Mouse (Mus musculus) erythroblast, embryonic 14.5 days (primary cell): Measurements from ENCODE around the gene Nox4.

ENCODE experiments used
- GATA1 ChIP-seq: IDR thresholded peaks from 2 replicates; pipeline ENCODE4 v1.6.1; 2012; ENCODE audit warnings: low read length, inconsistent platforms, mixed read lengths
- TAL1 ChIP-seq: IDR thresholded peaks from 3 replicates; pipeline ENCODE4 v1.6.1; 2012; ENCODE audit warnings: low read length, inconsistent platforms, mixed read lengths

DNA sequence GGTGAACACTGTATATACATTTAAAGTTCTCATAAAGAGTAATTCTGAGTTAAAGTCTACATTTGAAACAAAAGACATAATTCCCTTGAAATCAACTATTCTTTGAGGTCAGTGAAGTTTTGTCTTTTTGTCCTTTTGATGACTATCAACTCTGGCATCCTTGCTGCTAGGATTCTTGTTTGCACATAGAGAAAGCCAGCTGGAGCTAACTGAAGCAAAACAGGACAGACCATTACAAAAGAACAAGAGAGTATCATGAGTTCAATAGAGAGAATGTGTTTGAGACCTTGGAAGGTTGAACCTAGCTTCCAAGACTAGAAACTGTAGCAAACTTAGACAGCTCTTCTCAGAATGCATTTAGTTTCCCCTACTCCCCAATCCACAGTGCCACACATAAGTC is 24.2 kb upstream of the Nox4 start:
- TF ChIP-seq TAL1 = no peak
- no peak for TF ChIP-seq GATA1
